Mouse (Mus musculus): ENCODE results near the gene Slc36a1.

DNA sequence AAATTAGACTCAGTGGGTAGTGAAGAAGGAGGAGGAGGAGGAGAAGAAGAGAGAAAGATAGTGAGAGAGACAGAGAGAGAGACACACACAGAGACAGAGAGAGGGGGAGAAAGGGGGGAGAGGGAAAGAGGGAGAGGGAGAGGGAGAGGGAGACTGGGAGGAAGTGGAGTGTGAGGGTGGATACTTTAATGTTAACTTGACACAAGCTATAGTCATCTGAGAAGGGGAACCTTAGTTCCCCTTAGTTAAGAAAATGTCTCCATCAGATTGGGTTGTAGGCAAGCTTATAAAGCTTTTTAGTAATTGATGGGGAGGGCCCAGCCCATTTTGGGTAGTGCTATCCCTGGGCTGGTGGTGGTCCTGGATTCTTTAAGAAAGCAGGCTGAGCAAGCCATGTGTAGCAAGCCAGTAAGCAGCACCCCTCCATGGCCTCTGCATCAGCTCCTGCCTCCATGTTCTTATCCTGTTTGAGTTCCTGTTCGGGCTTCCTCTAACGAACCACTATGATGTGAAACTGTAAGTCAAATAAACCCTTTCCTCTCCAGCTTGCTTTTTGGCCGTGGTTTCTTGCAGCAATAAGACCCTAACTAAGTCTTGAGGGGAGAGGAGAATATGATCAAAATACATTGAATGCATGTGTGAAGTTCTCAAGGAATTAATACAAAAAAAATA, 49.6 kb upstream of the Slc36a1 start:
- no peak for TF ChIP-seq CTCF (IDR thresholded peaks at IDR 0.05; ENCODE audit: low read depth, low read length)
- TF ChIP-seq POLR2A (IDR thresholded peaks at IDR 0.05; ENCODE audit: insufficient read depth, low read length), result no peak

All from ES-Bruce4 (cell line).